Mouse (Mus musculus) ES-E14 (cell line): ENCODE results near the gene Tubgcp3.
"Not testable (repeated sequence)": the region's sequence is repeated elsewhere in the genome, so short reads cannot be mapped to it uniquely, and the experiment has no call there.

Source experiments
- CHD2 ChIP-seq: IDR thresholded peaks from 2 replicates; pipeline ENCODE4 v1.6.1; 2014; ENCODE audit warnings: mild to moderate bottlenecking, low read depth, low read length, inconsistent platforms
- HCFC1 ChIP-seq: IDR thresholded peaks from 2 replicates; pipeline ENCODE4 v1.6.1; 2012; ENCODE audit warnings: low read length, inconsistent platforms, borderline replicate concordance; ENCODE audit not compliant: insufficient read depth
- MAFK ChIP-seq: IDR thresholded peaks from 2 replicates; pipeline ENCODE4 v1.6.1; 2014; ENCODE audit warnings: mild to moderate bottlenecking, low read depth, low read length, inconsistent platforms; ENCODE audit not compliant: insufficient read depth
- ZNF384 ChIP-seq: IDR thresholded peaks from 2 replicates; pipeline ENCODE4 v1.6.1; 2012; ENCODE audit warnings: low read depth, low read length, inconsistent platforms

DNA sequence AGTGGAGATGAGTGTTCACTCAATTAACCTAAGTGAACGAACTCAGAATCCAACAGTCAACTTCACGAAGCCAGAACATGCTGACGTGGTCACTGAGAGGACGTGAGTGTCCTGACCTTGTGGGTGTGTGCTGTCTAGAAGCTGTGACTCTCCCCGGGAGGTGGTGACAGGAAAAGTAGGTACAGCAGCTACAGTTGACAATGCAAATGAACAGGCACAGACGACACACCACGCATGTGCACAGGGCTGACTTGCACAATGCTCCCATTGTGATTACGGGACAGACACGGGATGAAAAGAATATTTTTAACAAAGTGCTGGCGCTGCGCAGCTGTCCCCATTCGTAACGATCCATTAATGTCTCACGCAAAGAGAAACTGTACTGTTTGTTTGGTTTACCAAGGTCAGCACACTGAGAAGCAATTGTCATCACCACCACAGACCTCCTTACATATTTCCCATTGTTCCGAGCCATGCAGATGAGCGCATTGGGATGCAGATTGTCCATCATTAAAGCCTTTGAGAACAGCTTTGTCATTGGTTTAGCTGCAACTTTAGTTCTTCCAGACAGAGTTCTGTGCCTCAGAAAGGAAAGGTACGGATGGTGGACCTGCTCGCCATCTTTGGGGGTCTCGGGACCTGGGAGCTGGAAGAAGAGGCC, 92.6 kb downstream of the Tubgcp3 start:
- not testable (repeated sequence) for TF ChIP-seq MAFK, HCFC1, CHD2, ZNF384
